Mouse (Mus musculus) MEL (cell line): ENCODE data around the gene Dvl2. TPM values are rescaled to one million over a fixed set of nuclear protein-coding genes. Genes with fewer than 3 reads are reported as not detected.
A peak's percentile ranks its signal among the peaks of the same experiment; 100 is the strongest.

ENCODE experiments used
- DNase-seq: peaks from one replicate; pipeline ENCODE4 v3.0.0; 2011; ENCODE audit warnings: low read depth, low spot score
- H3K27ac ChIP-seq: 2 replicates; pipeline ENCODE4 v1.5.1; 2012; ENCODE audit warnings: low read depth, mild to moderate bottlenecking, control low read depth, low read length, moderate library complexity; ENCODE audit not compliant: control insufficient read depth
- H3K27me3 ChIP-seq, 2 experiments: fragments of 150-350 bp in 1 of 2; sonication (generic) in 1 of 2; 2 replicates each; pipeline ENCODE4 v1.6.1; 2012; ENCODE audit warnings: low read length in 2 of 2, mild to moderate bottlenecking in 2 of 2, improper control_type of control experiment in 1 of 2, moderate library complexity in 1 of 2; ENCODE audit not compliant: insufficient read depth in 2 of 2, control insufficient read depth in 1 of 2
- H3K36me3 ChIP-seq, 2 experiments: 2 replicates each; pipeline ENCODE4 v1.6.1; 2012 to 2014; ENCODE audit warnings: low read length in 2 of 2, improper control_type of control experiment in 1 of 2, inconsistent platforms in 1 of 2, mild to moderate bottlenecking in 1 of 2; ENCODE audit not compliant: insufficient read depth in 2 of 2, control insufficient read depth in 1 of 2
- H3K4me1 ChIP-seq, 2 experiments: fragments of 150-350 bp in 1 of 2; sonication (generic) in 1 of 2; 2 replicates each; pipeline ENCODE4 v1.6.1; 2012; ENCODE audit warnings: low read length in 2 of 2, improper control_type of control experiment in 1 of 2, mild to moderate bottlenecking in 1 of 2; ENCODE audit not compliant: insufficient read depth in 2 of 2, control insufficient read depth in 1 of 2
- H3K4me3 ChIP-seq, 2 experiments: fragments of 150-350 bp in 1 of 2; sonication (generic) in 1 of 2; 2 replicates each; pipeline ENCODE4 v1.5.1; 2012; ENCODE audit warnings: low read depth in 2 of 2, low read length in 2 of 2, mild to moderate bottlenecking in 2 of 2, moderate library complexity in 2 of 2, control low read depth in 1 of 2, improper control_type of control experiment in 1 of 2; ENCODE audit not compliant: control insufficient read depth in 1 of 2, insufficient read depth in 1 of 2
- H3K79me2 ChIP-seq: 2 replicates; pipeline ENCODE4 v1.6.1; 2012; ENCODE audit warnings: mild to moderate bottlenecking, low read length, moderate library complexity; ENCODE audit not compliant: control insufficient read depth, poor library complexity, insufficient read depth
- H3K9ac ChIP-seq: 2 replicates; pipeline ENCODE4 v1.6.1; 2012; ENCODE audit warnings: low read depth, mild to moderate bottlenecking, control low read depth, low read length, moderate library complexity; ENCODE audit not compliant: control insufficient read depth, poor library complexity, severe bottlenecking
- H3K9me3 ChIP-seq: fragments of 150-350 bp; sonication (generic); replicated peaks from 2 replicates; pipeline ENCODE4 v1.6.1; 2012; ENCODE audit warnings: mild to moderate bottlenecking, low read length, improper control_type of control experiment, moderate library complexity; ENCODE audit not compliant: insufficient read depth
- BHLHE40 ChIP-seq: IDR thresholded peaks from 2 replicates; pipeline ENCODE4 v1.6.1; 2012; ENCODE audit warnings: low read depth, mild to moderate bottlenecking, inconsistent platforms, low read length, improper control_type of control experiment, borderline replicate concordance
- CHD2 ChIP-seq: IDR thresholded peaks from 2 replicates; pipeline ENCODE4 v1.6.1; 2011; ENCODE audit warnings: low read length, improper control_type of control experiment
- CTCF ChIP-seq, 3 experiments: IDR thresholded peaks in 2 of 3; conservative IDR thresholded peaks in 1 of 3; 2 replicates each; pipeline ENCODE4 v1.5.1; 2011 to 2012; ENCODE audit warnings: low read length in 3 of 3, low read depth in 2 of 3, mild to moderate bottlenecking in 2 of 3, improper control_type of control experiment in 1 of 3, inconsistent platforms in 1 of 3, mixed read lengths in 1 of 3, moderate library complexity in 1 of 3; ENCODE audit not compliant: control insufficient read depth in 1 of 3, insufficient read depth in 1 of 3, poor library complexity in 1 of 3, severe bottlenecking in 1 of 3
- E2F4 ChIP-seq: IDR thresholded peaks from 2 replicates; pipeline ENCODE4 v1.6.1; 2011; ENCODE audit warnings: low read depth, low read length, improper control_type of control experiment, borderline replicate concordance
- ELF1 ChIP-seq: IDR thresholded peaks from 2 replicates; pipeline ENCODE4 v1.6.1; 2014; ENCODE audit warnings: low read depth, mild to moderate bottlenecking, inconsistent platforms, low read length, improper control_type of control experiment, moderate library complexity
- GABPA ChIP-seq: IDR thresholded peaks from 2 replicates; pipeline ENCODE4 v1.6.1; 2012; ENCODE audit warnings: low read depth, mild to moderate bottlenecking, inconsistent platforms, low read length, improper control_type of control experiment, moderate library complexity
- KAT2A ChIP-seq: conservative IDR thresholded peaks from 2 replicates; pipeline ENCODE4 v1.6.1; 2012; ENCODE audit warnings: low read depth, low read length, improper control_type of control experiment, inconsistent platforms
- MAZ ChIP-seq: IDR thresholded peaks from 2 replicates; pipeline ENCODE4 v1.6.1; 2012; ENCODE audit warnings: low read depth, mild to moderate bottlenecking, inconsistent platforms, low read length, improper control_type of control experiment
- MXI1 ChIP-seq: IDR thresholded peaks from 2 replicates; pipeline ENCODE4 v1.6.1; 2011; ENCODE audit warnings: mild to moderate bottlenecking, low read depth, low read length, improper control_type of control experiment
- MYC ChIP-seq: IDR thresholded peaks from 2 replicates; pipeline ENCODE4 v1.6.1; 2011; ENCODE audit warnings: low read depth, mild to moderate bottlenecking, low read length, improper control_type of control experiment, moderate library complexity
- NRF1 ChIP-seq: IDR thresholded peaks from 2 replicates; pipeline ENCODE4 v1.6.1; 2014; ENCODE audit warnings: low read depth, mild to moderate bottlenecking, inconsistent platforms, low read length, improper control_type of control experiment, moderate library complexity; ENCODE audit not compliant: poor library complexity, insufficient read depth, severe bottlenecking
- POLR2A ChIP-seq, 2 experiments: IDR thresholded peaks; 2 replicates each; pipeline ENCODE4 v1.6.1; 2011 to 2012; ENCODE audit warnings: low read length in 2 of 2, mild to moderate bottlenecking in 2 of 2, control low read depth in 1 of 2, improper control_type of control experiment in 1 of 2, low read depth in 1 of 2, moderate library complexity in 1 of 2; ENCODE audit not compliant: control insufficient read depth in 1 of 2, insufficient read depth in 1 of 2, poor library complexity in 1 of 2
- POLR2AphosphoS5 ChIP-seq: IDR thresholded peaks from 2 replicates; pipeline ENCODE4 v1.6.1; 2012; ENCODE audit warnings: low read depth, borderline replicate concordance, mild to moderate bottlenecking, inconsistent platforms, low read length, moderate library complexity, mixed read lengths
- RCOR1 ChIP-seq: IDR thresholded peaks from 2 replicates; pipeline ENCODE4 v1.6.1; 2012; ENCODE audit warnings: low read depth, mild to moderate bottlenecking, inconsistent platforms, low read length, improper control_type of control experiment
- SIN3A ChIP-seq: IDR thresholded peaks from 2 replicates; pipeline ENCODE4 v1.6.1; 2012; ENCODE audit warnings: low read length, improper control_type of control experiment, inconsistent platforms
- TBP ChIP-seq: IDR thresholded peaks from 2 replicates; pipeline ENCODE4 v1.8.0; 2011; ENCODE audit warnings: low read depth, low read length, improper control_type of control experiment
- TCF12 ChIP-seq: IDR thresholded peaks from 2 replicates; pipeline ENCODE4 v1.6.1; 2014; ENCODE audit warnings: low read depth, mild to moderate bottlenecking, inconsistent platforms, low read length, improper control_type of control experiment, moderate library complexity
- USF1 ChIP-seq: IDR thresholded peaks from 2 replicates; pipeline ENCODE4 v1.6.1; 2014; ENCODE audit warnings: low read depth, mild to moderate bottlenecking, inconsistent platforms, low read length, improper control_type of control experiment, moderate library complexity
- USF2 ChIP-seq, 2 experiments: IDR thresholded peaks; 2 replicates each; pipeline ENCODE4 v1.6.1; 2011 to 2012; ENCODE audit warnings: improper control_type of control experiment in 2 of 2, low read length in 2 of 2, borderline replicate concordance in 1 of 2, inconsistent platforms in 1 of 2, low read depth in 1 of 2, mild to moderate bottlenecking in 1 of 2; ENCODE audit not compliant: insufficient read depth in 1 of 2
- ZC3H11A ChIP-seq: IDR thresholded peaks from 2 replicates; pipeline ENCODE4 v1.6.1; 2012; ENCODE audit warnings: low read depth, mild to moderate bottlenecking, inconsistent platforms, low read length, improper control_type of control experiment
- ZKSCAN1 ChIP-seq: IDR thresholded peaks from 2 replicates; pipeline ENCODE4 v1.6.1; 2012; ENCODE audit warnings: low read depth, mild to moderate bottlenecking, inconsistent platforms, low read length, improper control_type of control experiment, moderate library complexity
- ZMIZ1 ChIP-seq: IDR thresholded peaks from 2 replicates; pipeline ENCODE4 v1.6.1; 2012; ENCODE audit warnings: low read depth, mild to moderate bottlenecking, inconsistent platforms, low read length, improper control_type of control experiment, moderate library complexity
- polyA plus RNA-seq, 2 experiments: library from polyadenylated mRNA; stranded (reverse) in 1 of 2; unstranded in 1 of 2; fragments of >175 nt in 1 of 2; fragments of >200 nt in 1 of 2; gene quantifications; 2 replicates each; pipeline versions ENCODE4 v1.2.1 to v1.2.4; 2012; ENCODE audit warnings: low replicate concordance in 2 of 2, low read depth in 1 of 2; ENCODE audit not compliant: insufficient read length in 2 of 2, insufficient read depth in 1 of 2, missing spikeins in 1 of 2
- total RNA-seq: library from RNA; depleted of rRNA; stranded (reverse); fragments of 300-350 nt; gene quantifications from 2 replicates; pipeline ENCODE4 v1.2.3, GENCODE M21; 2012

The Dvl2 gene
- total and polyA plus RNA-seq, 3 experiments = 38.5 to 40.1 TPM; not detected in 1

- TF ChIP-seq USF1 = peak; percentile 99
- TF ChIP-seq CTCF (IDR thresholded peaks at IDR 0.05 in 2 of 3, conservative IDR thresholded peaks at IDR 0.05 in 1 of 3; ENCODE audit: control insufficient read depth in 1 of 3, insufficient read depth in 1 of 3, low read depth in 2 of 3, low read length in 3 of 3, poor library complexity in 1 of 3, severe bottlenecking in 1 of 3) = 0 out of 6 replicates have a peak, but pooled peaks of 1 of the 3 experiments have one; percentile 0
- peak; percentile 83 to 97 for TF ChIP-seq USF2 (IDR thresholded peaks at IDR 0.05; ENCODE audit: borderline replicate concordance in 1 of 2, insufficient read depth in 1 of 2, low read depth in 1 of 2, low read length in 2 of 2)
- TF ChIP-seq KAT2A = peak; percentile 88
Measured at GRCm38 (mm10) chr11:69990850-69991691, 9.3 kb upstream of the Dvl2 start, which contains the start of gene Gabarap (continued).

- H3K9ac ChIP-seq = peak overlapping the region; percentile 86
- peaks cover 0 to 16% of the 10 kb centered on the region in 2 experiments; a peak in 2 of 4 replicates for H3K36me3 ChIP-seq
- H3K27me3 ChIP-seq = no peaks in the 10 kb centered on the region
- H3K79me2 ChIP-seq = peaks cover 25% of the 10 kb centered on the region
- H3K27ac ChIP-seq = peak overlapping the region; percentile 82
- no peak for DNase-seq
- peak; percentile 48; the same call in 1 of the 2 replicates for TF ChIP-seq MXI1
- no peak for TF ChIP-seq POLR2AphosphoS5
- no peak for TF ChIP-seq E2F4
- TF ChIP-seq ZKSCAN1 = peak; percentile 55; the same call in 1 of the 2 replicates
- TF ChIP-seq NRF1 = no peak
- no peak for TF ChIP-seq GABPA
- TF ChIP-seq TCF12 = peak; percentile 46
- TF ChIP-seq POLR2A (IDR thresholded peaks at IDR 0.05; ENCODE audit: control insufficient read depth in 1 of 2, insufficient read depth in 1 of 2, low read depth in 1 of 2, low read length in 2 of 2, poor library complexity in 1 of 2) = no peak
- TF ChIP-seq USF1 = no peak
- TF ChIP-seq ZC3H11A = no peak
- TF ChIP-seq ZMIZ1 = no peak
- 0 out of 2 replicates have a peak, but pooled peaks have one; percentile 36 for TF ChIP-seq KAT2A
- TF ChIP-seq CHD2 = no peak
- TF ChIP-seq ELF1 = 0 out of 2 replicates have a peak, but pooled peaks have one; percentile 40
- no peak; the same call in 1 of the 2 replicates for TF ChIP-seq MAZ
- 0 out of 2 replicates have a peak, but pooled peaks have one; percentile 3 for TF ChIP-seq TBP
- TF ChIP-seq CTCF (IDR thresholded peaks at IDR 0.05 in 2 of 3, conservative IDR thresholded peaks at IDR 0.05 in 1 of 3; ENCODE audit: control insufficient read depth in 1 of 3, insufficient read depth in 1 of 3, low read depth in 2 of 3, low read length in 3 of 3, poor library complexity in 1 of 3, severe bottlenecking in 1 of 3) = no peak
- no peak for TF ChIP-seq BHLHE40
- TF ChIP-seq USF2 (IDR thresholded peaks at IDR 0.05; ENCODE audit: borderline replicate concordance in 1 of 2, insufficient read depth in 1 of 2, low read depth in 1 of 2, low read length in 2 of 2) = no peak
- TF ChIP-seq MYC = no peak
- TF ChIP-seq SIN3A = no peak; the same call in 1 of the 2 replicates
- no peak for TF ChIP-seq RCOR1
- TF ChIP-seq, all 39 proteins: peak for 6
- Histone ChIP-seq H3K4me3 (peak overlapping the region; percentile 48 to 83), H3K4me1 (peaks cover 0 to 14% of the 10 kb centered on the region in 2 experiments; a peak in 2 of 4 replicates), H3K9me3 (no peaks in the 10 kb centered on the region)
Measured at GRCm38 (mm10) chr11:69991711-69992110, 8.7 kb upstream of the Dvl2 start.
